Mouse (Mus musculus): ENCODE results near the gene Map7d1.
"Not testable (repeated sequence)": the region's sequence is repeated elsewhere in the genome, so short reads cannot be mapped to it uniquely, and the experiment has no call there.

Gene Map7d1

DNA sequence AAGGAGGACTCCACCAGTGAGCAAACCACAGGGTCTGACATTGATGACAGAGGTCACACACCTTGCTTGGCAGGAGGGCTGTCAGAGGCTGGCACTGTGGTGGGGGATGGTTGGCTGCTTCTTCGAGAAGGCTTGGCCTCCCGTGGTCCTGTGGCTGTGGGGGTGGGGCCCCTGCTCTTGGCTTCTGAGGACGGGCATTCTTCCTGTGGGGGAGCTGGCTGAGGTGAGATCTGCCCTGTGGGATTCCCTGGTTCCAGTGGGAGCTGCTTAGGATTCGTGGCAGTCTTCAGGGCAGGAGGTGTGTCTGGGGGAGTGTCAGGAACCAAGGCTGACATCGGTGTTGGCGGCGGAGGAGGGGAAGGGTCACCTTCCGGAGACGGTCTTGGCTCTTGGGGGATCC lies 14.2 kb downstream of the Map7d1 start:
- no peak for DNase-seq (ENCODE audit: low spot score in 2 of 2)

DNA sequence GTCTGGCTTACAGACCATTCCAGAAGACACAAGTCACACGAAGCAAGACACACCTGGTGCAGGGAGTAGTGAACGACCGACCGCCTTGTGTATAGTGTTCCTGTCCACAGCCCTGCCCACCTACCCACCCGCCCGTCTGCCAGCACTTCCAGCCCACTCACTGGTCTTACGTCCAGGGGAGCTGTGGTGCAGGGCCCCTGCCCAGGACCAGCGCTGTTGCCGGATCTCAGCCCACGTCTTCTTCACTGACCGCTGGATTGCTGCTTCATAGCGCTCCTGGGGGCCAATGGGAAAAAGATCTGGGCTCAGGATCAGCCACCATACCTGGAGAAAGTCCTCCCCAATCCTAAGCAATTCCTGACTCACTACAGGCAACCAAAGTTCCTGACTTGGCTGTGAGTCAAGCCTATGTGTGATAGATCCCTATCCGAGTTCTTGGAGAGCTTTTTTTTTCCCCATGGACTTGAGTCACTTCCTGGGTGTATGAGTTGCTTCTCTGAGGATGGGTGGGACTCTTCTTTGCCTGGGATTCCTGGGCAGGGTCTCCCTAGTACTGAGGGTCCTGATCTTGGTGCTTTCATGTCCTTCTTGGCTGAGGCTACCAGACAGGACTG lies 16.2 kb downstream of the Map7d1 start:
- DNase-seq (ENCODE audit: low spot score in 2 of 2): no peak

DNA sequence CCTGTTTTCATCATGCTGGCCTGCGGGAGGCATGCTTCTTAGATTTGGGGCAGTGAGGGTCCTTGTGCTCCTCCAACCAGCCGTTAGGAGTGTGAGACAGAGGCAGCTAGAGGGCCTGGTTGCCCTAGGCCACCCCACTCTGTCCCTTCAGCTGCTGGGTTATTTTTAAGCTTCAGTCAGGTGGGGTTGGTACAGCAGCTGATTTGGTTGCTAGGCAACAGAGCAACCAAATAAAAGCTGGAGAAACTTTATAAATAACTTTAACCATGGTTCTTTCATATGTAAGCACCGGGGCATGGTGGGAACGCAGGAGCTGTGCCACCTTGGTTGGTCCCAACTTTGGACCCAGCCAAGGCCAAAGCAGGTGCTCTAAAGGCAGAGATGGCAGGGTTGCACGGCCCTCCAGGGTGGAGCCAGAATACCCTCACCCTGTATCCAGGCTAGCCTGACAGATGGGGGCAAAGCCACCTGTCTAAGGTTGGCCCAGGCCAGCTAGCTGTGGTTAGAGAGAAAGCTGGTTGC lies 18.4 kb downstream of the Map7d1 start:
- DNase-seq (ENCODE audit: low spot score in 2 of 2): peak; percentile 78 to 81

DNA sequence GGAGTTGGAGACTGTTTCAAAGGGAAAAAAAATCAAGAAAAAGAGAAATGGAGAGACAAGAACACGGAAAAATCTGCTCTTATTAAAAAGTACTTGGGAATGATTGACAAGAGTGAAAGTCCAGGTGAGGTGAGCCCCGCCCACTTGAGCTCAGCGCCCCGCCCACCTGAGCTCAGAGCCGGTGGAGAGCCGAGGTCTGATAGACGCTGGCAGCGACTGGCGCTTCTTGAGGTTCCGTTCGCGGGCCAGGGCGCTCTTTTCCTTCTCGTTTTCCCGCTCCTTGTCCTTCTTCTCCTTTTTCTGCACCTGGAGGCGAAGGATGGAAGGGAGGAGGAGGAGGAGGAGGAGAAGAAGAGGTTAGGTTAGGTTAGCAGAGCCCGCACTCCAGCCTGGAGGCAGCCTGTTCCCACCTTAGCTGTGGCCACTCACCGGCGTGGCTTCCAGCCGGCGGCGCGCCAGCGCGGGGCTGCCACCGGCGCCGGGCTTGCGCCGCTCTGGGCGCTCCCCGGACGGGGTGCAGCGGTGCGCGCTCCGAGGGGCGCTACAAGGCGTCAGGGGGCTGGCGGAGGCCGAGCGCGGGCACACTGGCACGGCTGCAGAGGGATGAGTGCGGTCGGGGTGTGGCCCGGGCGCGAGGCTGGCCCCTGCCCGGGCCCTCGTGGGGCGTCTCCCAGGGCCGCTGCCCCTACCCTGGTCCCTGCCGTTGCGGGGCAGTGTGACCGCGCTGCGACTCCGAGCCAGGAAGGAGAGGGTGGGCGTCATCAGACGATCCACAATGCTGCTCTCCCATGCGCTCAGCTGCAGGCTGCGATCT lies 19.5 kb downstream of the Map7d1 start:
- no peak for DNase-seq (ENCODE audit: low spot score in 2 of 2)

DNA sequence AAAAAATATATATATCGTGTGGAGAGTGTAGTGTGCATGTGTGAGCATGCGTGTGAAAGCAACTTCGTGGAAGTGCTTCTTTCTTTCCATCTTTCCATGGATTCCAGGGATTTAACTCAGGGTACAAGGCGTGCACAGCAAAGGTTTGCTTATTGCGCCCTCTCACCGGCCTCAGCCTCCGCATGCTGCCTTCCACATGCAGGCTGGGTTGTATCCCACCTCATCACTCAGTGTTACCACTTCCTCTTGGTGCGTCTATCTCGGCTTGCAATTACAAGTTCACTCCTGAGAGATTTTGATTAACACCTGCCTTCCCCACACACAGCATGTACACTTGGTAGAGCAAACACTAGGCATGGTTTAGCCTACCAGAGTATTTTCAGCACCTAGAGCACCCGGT lies 21.0 kb downstream of the Map7d1 start:
- DNase-seq (ENCODE audit: low spot score in 2 of 2): no peak

DNA sequence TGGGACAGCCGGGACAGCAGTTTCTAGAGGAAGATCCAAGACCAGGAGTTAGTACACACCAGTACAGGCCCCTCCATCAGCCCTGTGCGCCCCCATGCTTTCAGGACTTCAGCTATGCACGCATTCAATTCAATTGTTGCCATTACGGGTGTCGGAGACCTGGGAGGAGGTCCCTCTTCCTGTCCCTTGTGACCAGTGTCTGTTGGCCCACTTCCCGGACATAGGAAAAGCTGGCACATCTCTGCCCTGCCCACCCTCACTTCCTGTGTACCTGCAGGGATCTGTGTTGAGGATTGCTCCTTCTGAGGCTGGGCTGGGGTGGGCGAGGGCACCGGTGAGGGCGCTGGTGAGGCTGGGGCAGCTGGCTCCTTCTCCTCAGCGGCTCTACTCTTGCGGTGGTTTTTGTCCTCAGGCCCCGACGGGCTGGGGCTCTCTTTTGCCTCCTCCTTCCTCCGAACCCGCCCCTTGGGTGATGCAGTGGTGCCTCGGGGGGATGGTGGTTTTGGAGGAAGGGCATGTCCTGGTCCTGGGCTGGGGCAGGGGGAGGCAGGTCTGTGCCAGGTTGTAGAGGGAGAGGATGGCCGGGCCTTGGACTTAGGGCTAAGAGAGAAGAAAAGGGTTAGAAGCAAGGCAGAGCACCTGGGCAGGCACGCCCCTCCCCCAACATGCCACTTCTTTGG lies 21.5 kb downstream of the Map7d1 start:
- no peak for DNase-seq (ENCODE audit: low spot score in 2 of 2)

DNA sequence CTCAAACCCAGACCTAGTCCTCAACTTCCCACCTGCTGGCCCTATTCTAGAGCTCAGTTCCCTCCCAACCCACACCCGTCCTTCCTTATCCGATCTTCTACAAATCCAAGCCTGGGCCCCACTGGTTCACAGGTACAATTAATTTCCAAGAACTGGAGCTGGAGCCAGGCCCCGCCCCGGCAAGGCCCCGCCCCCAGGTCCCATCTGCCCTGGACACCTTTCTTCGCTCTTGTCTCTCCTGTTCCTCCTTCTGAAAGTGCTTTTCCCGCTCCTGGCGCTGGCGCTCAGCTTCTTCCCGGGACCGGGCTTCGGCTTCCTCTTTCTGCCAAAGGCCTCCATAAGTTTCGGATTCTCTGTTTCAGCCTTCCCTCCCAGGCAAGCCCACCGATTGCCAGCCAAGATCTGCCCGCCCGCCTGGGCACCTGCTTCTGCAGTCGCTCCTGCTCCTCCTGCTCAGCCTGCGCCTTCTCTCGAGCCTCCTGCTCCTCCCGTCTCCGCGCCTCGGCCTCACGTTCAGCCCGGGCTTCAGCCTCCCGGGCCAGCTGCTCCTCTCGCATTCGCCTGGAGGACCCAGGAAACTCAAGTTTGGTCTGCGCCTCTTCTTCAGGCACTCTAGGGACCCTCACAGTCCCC lies 22.4 kb downstream of the Map7d1 start:
- DNase-seq (ENCODE audit: low spot score in 2 of 2): no peak

DNA sequence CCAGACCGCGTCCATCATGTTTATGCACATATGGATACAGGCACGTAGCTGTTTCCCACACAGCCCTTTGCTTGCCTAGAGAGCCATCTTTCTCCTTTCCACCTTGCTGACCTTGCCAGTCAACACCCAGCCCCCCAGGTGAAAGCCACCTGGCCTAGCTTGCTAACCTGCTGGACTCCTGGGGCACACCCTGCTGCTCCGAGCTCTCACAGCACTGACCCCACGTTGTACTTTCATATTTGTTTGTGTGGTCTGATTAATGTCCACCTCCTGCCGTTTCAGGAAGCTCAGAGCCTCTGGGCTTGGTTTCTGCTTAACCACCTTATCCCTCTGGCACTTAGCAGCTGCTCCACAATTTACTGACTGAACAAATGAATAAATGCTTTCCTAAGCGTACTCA lies 26.2 kb downstream of the Map7d1 start:
- no peak for DNase-seq (ENCODE audit: low spot score in 2 of 2)

DNA sequence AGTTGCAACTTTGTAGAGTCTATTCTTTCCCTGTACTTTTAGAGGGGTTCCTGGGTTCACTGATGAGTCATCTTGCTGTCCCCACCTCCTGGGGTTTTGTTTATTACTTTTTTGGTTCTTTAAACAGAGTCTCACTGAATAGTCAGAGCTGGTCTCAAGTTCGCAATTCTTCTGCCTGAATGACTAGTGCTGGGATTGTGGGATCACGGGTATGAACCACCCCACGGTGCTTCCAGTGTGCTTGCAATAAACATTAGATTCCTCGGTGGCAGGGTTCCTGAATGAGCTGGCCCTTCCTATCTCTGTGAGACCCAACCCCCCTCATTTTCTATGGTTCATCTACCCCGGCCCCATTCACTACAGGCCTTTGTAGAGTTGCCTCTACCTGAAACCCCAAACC lies 28.0 kb downstream of the Map7d1 start:
- no peak for DNase-seq (ENCODE audit: low spot score in 2 of 2)

DNA sequence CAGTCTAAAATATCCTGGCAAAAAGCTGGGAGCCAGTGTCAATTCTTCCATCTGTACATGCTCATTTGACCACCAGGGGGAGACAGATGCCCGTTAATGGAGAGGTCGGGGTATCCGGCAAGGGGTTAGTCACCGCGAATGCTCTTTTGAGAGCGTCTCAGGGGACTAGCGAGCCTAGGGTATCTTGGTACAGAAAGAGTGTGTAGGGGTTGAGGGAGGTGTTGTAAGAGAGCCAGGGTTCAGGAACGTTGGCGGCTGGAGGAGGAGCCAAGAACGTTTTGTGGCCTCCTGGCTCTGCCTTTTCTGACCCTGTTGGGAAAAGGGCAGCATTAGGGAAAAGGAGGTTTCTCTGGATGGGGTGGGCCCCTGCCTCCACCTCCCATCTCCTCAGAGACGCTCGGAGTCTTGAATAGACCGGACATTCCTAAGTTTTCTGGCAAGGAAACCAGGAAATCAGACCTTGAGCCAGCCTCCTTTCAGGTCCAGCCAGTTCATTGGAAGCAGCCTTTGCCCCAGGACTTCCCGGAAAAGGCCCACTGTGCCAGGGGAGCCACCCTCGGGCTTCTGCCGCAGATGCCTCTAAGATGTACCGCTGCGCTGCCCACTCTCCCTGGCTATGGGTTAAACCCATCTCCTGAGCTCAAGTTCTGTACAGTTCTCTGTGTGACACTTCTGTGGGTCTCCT lies 28.9 kb downstream of the Map7d1 start:
- DNase-seq (ENCODE audit: low spot score in 2 of 2): peak; percentile 89 to 93

DNA sequence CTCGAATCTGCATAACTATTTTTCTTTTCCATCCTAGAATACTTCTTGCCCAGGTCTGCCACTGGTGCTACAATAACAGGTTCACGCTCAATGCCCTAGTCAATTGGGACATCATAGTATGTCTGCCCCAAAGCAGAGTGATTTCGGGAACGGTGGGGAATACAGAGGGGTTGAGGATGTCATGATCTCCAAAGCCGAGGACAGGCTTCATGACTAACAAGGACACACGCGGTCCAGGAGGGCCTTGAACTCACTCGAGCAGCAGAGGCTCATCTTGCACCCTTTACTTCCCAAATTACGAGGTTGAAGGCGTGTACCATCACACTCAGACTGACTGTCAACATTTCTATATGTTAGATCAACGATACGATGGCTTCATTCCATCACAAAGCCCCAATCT lies 29.5 kb downstream of the Map7d1 start:
- DNase-seq (ENCODE audit: low spot score in 2 of 2): no peak

DNA sequence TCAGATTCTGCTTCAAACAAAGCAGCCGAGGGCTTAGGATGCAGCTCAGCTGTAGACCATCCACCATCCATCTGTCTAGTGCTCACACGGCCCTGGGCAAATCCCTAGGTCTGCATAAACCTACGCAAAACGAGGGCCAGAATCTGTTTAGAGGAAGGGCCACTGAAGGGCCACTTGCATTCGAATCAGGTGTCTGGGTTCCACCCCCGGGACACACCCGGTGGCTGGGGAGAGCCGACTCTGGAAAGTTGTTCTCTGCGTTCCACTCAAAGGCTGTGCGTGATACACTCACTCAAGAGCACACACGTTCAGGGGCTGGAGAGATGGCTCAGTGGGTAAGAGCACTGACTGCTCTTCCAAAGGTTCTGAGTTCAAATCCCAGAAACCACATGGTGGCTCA lies 33.5 kb downstream of the Map7d1 start:
- no peak for DNase-seq (ENCODE audit: low spot score in 2 of 2)

DNA sequence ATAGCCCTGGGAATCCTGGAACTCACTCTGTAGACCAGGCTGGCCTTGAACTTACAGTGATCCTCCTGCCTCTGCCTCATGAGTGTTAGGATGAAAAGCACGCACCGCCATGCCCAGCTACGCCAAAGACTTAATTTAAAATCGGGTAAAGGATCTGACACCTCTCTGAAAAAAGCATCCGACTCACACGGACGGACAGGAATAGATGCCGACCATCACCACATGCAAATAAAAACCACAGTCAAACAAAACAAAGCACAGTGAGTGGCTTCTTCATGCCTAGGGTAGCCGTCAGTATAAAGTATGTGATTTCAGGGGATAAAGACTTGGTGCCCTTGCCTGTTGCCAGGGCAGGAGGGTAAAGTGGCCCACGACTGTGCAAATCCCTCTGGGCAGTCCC lies 36.1 kb downstream of the Map7d1 start:
- no peak for DNase-seq (ENCODE audit: low spot score in 2 of 2)

DNA sequence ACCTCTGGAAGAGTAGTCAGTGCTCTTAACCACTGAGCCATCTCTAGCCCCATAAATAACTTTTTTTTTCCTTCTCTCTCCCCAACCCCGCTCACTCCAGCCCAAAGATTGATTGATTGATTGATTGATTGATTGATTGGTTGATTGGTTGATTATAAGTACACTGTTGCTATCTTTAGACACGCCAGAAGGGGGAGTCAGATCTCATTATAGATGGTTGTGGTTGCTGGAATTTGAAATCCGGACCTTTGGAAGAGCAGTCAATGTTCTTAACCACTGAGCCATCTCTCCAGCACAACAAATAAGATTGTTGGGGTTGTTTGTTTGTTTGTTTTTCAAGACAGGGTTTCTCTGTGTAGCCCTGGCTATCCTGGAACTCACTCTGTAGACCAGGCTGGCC lies 36.6 kb downstream of the Map7d1 start:
- DNase-seq (ENCODE audit: low spot score in 2 of 2): not testable (repeated sequence)

DNA sequence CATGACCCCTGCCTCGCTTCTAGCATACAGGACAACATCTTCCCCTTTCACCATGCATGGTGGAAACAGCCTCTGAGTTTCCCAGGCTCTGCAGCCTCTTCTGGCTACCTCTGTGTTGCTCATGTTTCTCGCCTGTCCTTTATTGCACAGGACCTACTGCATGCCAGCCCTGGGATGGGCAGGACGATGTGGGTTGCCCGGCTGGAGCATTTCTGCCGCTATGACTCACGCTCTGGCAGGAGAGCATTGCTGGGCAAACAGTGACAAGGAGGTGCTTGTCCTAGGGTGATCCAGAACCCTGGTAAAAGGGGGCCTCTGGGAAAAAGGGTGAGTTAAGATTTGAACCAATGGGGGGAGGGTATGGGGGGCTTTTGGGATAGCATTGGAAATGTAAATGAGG lies 38.4 kb downstream of the Map7d1 start:
- no peak for DNase-seq (ENCODE audit: low spot score in 2 of 2)

DNA sequence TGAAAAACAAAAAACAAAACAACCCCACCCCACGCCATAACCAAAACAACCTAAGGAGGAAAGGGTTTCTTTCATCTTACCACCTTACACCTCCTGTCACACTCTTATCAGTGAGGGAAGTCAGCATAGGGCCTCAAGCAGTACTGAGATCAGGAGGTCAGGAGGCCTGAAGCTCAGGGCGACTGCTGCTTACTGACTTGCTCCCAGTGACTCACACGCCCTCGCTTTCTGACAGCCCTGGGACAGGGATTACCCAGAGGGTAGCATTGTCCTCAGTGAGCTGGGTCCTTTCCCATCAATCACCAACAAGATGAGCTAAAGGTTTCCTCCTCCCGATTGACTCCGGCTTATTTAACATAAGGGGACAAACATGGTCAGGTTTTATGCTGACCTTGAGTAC lies 49.1 kb downstream of the Map7d1 start:
- DNase-seq (ENCODE audit: low spot score in 2 of 2): no peak

DNA sequence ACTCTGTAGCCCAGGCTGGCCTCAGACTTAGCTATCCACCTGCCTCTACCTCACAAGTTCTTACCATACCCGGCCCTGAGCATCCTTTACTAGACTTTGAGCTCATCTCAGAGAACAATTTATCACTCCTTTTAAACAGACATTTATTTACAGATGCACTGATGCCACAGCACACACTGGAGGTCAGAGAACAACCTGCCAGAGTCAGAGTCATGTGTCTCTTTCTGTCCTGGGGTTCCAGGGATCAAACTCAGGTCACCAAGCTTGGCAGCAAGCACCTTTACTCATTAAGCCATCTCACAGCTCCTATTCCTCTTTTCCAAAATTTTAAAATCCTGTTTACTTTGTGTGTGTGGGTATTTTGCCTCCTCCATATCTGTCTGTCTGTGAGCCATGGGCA lies 50.8 kb downstream of the Map7d1 start:
- DNase-seq (ENCODE audit: low spot score in 2 of 2): no peak

DNA sequence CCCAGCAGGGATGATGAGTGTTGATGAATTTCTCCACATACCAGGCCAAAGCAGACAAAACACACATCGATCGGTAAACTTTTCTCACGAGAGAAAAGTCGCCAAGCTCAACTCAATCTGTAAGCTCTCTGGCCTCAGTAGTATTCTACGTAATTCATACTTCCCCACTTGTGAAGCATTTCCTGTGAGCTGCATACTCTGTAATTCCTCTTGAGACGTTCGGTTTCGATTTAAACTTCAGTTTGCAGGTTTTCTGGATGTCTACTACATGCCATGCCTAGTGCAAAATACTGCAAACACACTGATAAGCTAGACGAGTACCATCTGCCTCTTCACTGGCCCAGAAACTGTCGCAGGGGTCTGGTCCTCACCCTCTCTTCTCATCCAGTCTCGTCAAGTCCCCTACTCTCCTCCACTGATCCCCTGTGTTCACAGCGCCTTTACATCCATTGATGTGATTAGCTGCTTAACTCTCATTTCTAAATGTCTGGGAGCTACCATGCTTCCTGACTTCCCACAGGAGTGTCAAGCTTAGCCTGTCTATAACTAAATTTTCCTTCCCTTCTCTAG lies 51.4 kb downstream of the Map7d1 start:
- DNase-seq (ENCODE audit: low spot score in 2 of 2): no peak

DNA sequence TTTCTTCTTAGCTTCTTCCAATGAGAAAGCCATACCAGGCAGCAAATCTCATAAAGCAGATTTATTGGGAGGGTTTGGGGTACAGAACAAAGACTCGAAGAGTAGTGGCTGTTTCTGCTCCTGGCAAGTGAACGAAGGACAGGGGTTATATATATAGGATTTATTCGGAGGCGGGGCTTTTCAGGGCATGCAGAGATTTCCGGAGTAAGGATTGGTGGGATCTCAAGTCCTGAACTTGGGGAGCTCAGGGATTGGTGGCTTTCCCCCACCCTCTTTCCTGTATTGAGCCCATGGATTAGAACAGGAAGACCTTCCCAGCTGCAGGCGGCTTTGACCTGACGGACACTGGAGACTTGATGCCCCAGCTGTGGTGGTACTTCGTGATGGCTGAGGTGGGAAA lies 52.1 kb downstream of the Map7d1 start:
- no peak for DNase-seq (ENCODE audit: low spot score in 2 of 2)

DNA sequence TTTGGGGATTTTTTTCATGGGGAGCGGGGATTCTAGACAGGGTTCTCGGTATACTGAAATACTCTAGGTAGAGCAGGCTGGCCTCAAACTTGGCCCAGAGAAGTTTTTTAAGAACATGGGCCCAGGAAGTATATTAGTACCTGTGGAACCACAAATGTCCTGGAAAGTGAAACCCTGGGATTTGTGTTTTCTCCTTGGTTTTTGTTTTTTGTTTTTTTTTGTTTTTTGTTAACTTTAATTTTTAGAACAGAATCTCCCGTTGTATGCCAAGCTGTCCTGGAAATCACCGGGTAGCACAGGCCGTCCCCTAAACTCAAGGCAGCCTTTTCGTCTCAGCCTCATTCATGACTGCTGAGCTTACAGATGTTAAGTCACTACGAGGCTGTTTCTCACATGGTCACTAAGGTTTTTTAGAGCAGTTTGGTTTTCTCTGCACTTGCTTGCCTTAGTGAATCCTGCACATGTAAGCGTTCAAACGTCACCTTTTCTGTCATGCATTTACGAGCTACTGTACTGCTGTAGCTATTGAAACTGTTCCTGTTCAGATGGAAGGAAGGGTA lies 52.7 kb downstream of the Map7d1 start:
- no peak for DNase-seq (ENCODE audit: low spot score in 2 of 2)

All from heart, adult 9 months (tissue).